Mouse (Mus musculus) ES-Bruce4 (cell line): ENCODE results near the gene Ank3. TPM values are rescaled to one million over a fixed set of nuclear protein-coding genes. Genes with fewer than 3 reads are reported as not detected.

ENCODE experiments used
- H3K27ac ChIP-seq: 2 replicates; pipeline ENCODE4 v1.5.1; 2012; ENCODE audit warnings: low read length, inconsistent platforms; ENCODE audit not compliant: insufficient read depth
- H3K27me3 ChIP-seq: 2 replicates; pipeline ENCODE4 v1.6.1; 2012; ENCODE audit warnings: mild to moderate bottlenecking, low read length, inconsistent platforms; ENCODE audit not compliant: control insufficient read depth, poor library complexity, insufficient read depth, severe bottlenecking
- H3K36me3 ChIP-seq: 2 replicates; pipeline ENCODE4 v1.6.1; 2012; ENCODE audit warnings: inconsistent platforms, mild to moderate bottlenecking, low read length, moderate library complexity; ENCODE audit not compliant: control insufficient read depth, poor library complexity, insufficient read depth, severe bottlenecking
- H3K4me1 ChIP-seq: one replicate; pipeline ENCODE4 v1.8.1; 2011; ENCODE audit warnings: low read length; ENCODE audit not compliant: control insufficient read depth, insufficient read depth
- H3K4me3 ChIP-seq: 2 replicates; pipeline ENCODE4 v1.5.1; 2011; ENCODE audit warnings: low read depth, mild to moderate bottlenecking, low read length
- H3K9ac ChIP-seq: 2 replicates; pipeline ENCODE4 v1.6.1; 2012; ENCODE audit warnings: low read depth, mild to moderate bottlenecking, inconsistent platforms; ENCODE audit not compliant: poor library complexity, severe bottlenecking
- H3K9me3 ChIP-seq: replicated peaks from 2 replicates; pipeline ENCODE4 v1.6.1; 2012; ENCODE audit warnings: mild to moderate bottlenecking, low read length, inconsistent platforms; ENCODE audit not compliant: control insufficient read depth, poor library complexity, insufficient read depth, severe bottlenecking
- CTCF ChIP-seq: IDR thresholded peaks from one replicate; pipeline ENCODE4 v1.8.1; 2011; ENCODE audit warnings: low read depth, low read length
- EP300 ChIP-seq: IDR thresholded peaks from 2 replicates; pipeline ENCODE4 v1.6.1; 2011; ENCODE audit warnings: low read depth, low read length; ENCODE audit not compliant: insufficient read depth
- POLR2A ChIP-seq: IDR thresholded peaks from one replicate; pipeline ENCODE4 v1.8.1; 2011; ENCODE audit warnings: low read length; ENCODE audit not compliant: insufficient read depth
- polyA plus RNA-seq: library from polyadenylated mRNA; stranded (reverse); fragments of >200 nt; gene quantifications from 2 replicates; pipeline ENCODE4 v1.2.4, GENCODE M21; 2011; ENCODE audit warnings: low read depth; ENCODE audit not compliant: missing spikeins, insufficient read depth, insufficient read length

The Ank3 gene
- polyA plus RNA-seq, 1 experiment, result 61.0 TPM

GRCm38 (mm10) chr10:69690961-69691451 lies 292.4 kb downstream of the Ank3 start:
- no peak overlapping the region for H3K9ac ChIP-seq
- H3K9me3 ChIP-seq, result no peaks in the 10 kb centered on the region; the same call in 1 of the 2 replicates
- no peak overlapping the region for H3K27ac ChIP-seq
- TF ChIP-seq POLR2A (no peak), CTCF (no peak), EP300 (no peak)
- no peak overlapping the region for H3K4me3 ChIP-seq
- H3K4me1 ChIP-seq, result no peaks in the 10 kb centered on the region
- no peaks in the 10 kb centered on the region for H3K36me3 ChIP-seq
- H3K27me3 ChIP-seq, result no peaks in the 10 kb centered on the region

DNA sequence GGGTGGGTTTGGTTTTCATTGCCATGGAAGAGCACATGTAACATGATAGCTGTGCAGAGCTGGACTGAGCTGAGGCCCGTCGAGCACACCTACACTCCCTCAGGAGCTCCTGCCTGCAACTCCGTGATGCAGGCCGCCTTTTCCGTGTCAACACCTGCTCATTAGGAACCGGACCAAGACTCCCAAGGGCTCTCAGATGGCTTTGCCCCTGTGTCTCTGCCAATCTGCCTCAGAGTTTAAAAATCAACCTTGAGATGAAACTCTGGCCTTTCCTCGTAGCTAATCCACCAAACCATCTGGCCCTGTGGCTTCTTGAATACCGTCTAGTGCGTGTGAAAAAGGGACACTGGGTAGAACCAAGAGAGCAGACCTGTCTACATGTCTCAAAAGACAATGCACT lies 297.4 kb downstream of the Ank3 start:
- Histone ChIP-seq H3K4me3 (no peak overlapping the region), H3K9ac (no peak overlapping the region), H3K9me3 (no peaks in the 10 kb centered on the region; the same call in 1 of the 2 replicates), H3K27me3 (no peaks in the 10 kb centered on the region), H3K27ac (no peak overlapping the region), H3K36me3 (no peaks in the 10 kb centered on the region), H3K4me1 (no peaks in the 10 kb centered on the region)
- TF ChIP-seq CTCF, result no peak
- TF ChIP-seq EP300, result no peak
- no peak for TF ChIP-seq POLR2A

- no peak overlapping the region for H3K9ac ChIP-seq
- H3K4me1 ChIP-seq, result no peaks in the 10 kb centered on the region
- no peaks in the 10 kb centered on the region for H3K27me3 ChIP-seq
- H3K9me3 ChIP-seq, result no peaks in the 10 kb centered on the region; the same call in 1 of the 2 replicates
- no peak overlapping the region for H3K27ac ChIP-seq
- H3K36me3 ChIP-seq, result no peaks in the 10 kb centered on the region
- no peak overlapping the region for H3K4me3 ChIP-seq
- no peak for TF ChIP-seq EP300
- no peak for TF ChIP-seq CTCF
- TF ChIP-seq POLR2A, result no peak
These were observed 300.1 kb downstream of the Ank3 start for GRCm38 (mm10) chr10:69698699-69699098.

GRCm38 (mm10) chr10:69701226-69701625 lies 302.7 kb downstream of the Ank3 start:
- Histone ChIP-seq H3K4me3 (no peak overlapping the region), H3K9me3 (no peaks in the 10 kb centered on the region), H3K36me3 (no peaks in the 10 kb centered on the region), H3K27ac (no peak overlapping the region), H3K4me1 (no peaks in the 10 kb centered on the region), H3K27me3 (no peaks in the 10 kb centered on the region), H3K9ac (no peak overlapping the region)
- TF ChIP-seq CTCF, result no peak
- TF ChIP-seq POLR2A, result no peak
- no peak for TF ChIP-seq EP300

- no peak overlapping the region for H3K4me3 ChIP-seq
These were observed 307.5 kb downstream of the Ank3 start for GRCm38 (mm10) chr10:69705806-69706768.

More at GRCm38 (mm10) chr10:69705806-69706768, 307.5 kb downstream of the Ank3 start:
- Histone ChIP-seq H3K4me1 (no peaks in the 10 kb centered on the region), H3K27me3 (no peaks in the 10 kb centered on the region), H3K36me3 (no peaks in the 10 kb centered on the region), H3K27ac (no peak overlapping the region), H3K9me3 (no peaks in the 10 kb centered on the region), H3K9ac (no peak overlapping the region)
- TF ChIP-seq CTCF (no peak), EP300 (no peak), POLR2A (no peak)
